Mouse (Mus musculus): ENCODE results near the gene S100a3.

GRCm38 (mm10) chr3:90598212-90598611 is 37.8 kb downstream of the S100a3 start:
- TF ChIP-seq POLR2A (IDR thresholded peaks at IDR 0.05; ENCODE audit: insufficient read depth, low read depth, low read length) (no peak), CTCF (IDR thresholded peaks at IDR 0.05; ENCODE audit: insufficient read depth, low read depth, low read length) (no peak)
